Mouse (Mus musculus): Measurements from ENCODE around the gene Col16a1. TPM values are rescaled to one million over a fixed set of nuclear protein-coding genes. Genes with fewer than 3 reads are reported as not detected.

Col16a1 gene
- polyA plus RNA-seq, 1 experiment from 2014 or later: 3.1 TPM

DNA sequence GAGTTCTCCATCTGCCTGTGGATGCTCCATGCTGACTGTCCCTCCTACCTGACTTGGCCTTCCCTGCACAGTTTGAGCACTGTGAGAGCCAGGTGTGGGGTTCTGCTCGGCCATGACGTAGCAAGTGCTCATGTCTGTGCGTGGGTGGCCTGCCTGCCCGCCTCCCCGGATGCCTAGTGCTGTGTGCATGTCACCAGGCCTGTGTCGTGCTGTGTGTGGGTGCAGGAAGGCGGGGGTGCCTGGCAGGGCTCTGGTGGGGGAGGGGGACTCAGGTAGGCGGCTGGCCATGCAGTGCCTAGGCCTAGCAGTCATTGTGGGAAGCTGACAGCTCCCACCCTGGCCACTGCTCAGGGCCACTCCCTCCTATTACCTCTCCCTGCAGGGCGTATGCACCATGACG lies 34.5 kb upstream of the Col16a1 start:
- no peaks in the 10 kb centered on the region for H3K9me3 ChIP-seq (replicated peaks; ENCODE audit: control insufficient read depth, low read length)
- WGBS (ENCODE audit: insufficient replicate concordance): 46% methylated on average over 10 of the region's 10 CpGs
- H3K36me3 ChIP-seq (ENCODE audit: control insufficient read depth, insufficient read depth): no peaks in the 10 kb centered on the region
- peaks cover 7% of the 10 kb centered on the region; the same call in 1 of the 2 replicates for H3K27me3 ChIP-seq (ENCODE audit: control insufficient read depth, insufficient read depth, low read depth, low read length)
- H3K4me3 ChIP-seq (ENCODE audit: low read depth, low read length): no peak overlapping the region
- no peak overlapping the region for H3K4me2 ChIP-seq (ENCODE audit: low read depth, low read length)
- ATAC-seq (ENCODE audit: low read depth): no peak
- H3K27ac ChIP-seq (ENCODE audit: low read length): no peak overlapping the region
- no peak overlapping the region for H3K9ac ChIP-seq (ENCODE audit: low read depth, low read length)
- H3K4me1 ChIP-seq (ENCODE audit: control insufficient read depth, low read depth, low read length): no peaks in the 10 kb centered on the region

DNA sequence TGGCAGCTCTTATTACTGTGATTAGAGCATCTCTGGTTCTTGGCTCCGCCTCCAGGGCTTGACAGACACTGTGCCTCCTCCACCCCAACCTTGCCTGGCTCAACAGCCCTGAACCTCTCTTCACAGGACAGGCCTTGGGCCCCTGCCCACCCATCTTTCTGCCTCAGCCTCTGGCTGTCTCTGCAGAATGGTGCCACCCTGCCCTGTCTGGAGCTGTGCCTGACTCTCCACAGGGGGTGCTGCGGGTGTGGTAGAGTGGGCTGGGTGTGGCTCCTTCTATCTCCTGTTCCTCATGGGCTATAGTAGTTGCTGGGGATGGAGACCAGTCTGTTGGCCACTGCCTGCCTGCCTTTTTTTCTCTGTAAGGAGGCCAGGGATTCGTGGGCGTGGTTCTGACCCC lies 31.6 kb upstream of the Col16a1 start:
- Histone ChIP-seq H3K4me1 (ENCODE audit: control insufficient read depth, low read depth, low read length) (no peaks in the 10 kb centered on the region), H3K4me3 (ENCODE audit: low read depth, low read length) (no peak overlapping the region), H3K27ac (ENCODE audit: low read length) (no peak overlapping the region), H3K9ac (ENCODE audit: low read depth, low read length) (no peak overlapping the region), H3K4me2 (ENCODE audit: low read depth, low read length) (no peak overlapping the region), H3K36me3 (ENCODE audit: control insufficient read depth, insufficient read depth) (no peaks in the 10 kb centered on the region), H3K27me3 (ENCODE audit: control insufficient read depth, insufficient read depth, low read depth, low read length) (0 out of 2 replicates have a peak, but pooled peaks cover 4% of the 10 kb centered on the region), H3K9me3 (replicated peaks; ENCODE audit: control insufficient read depth, low read length) (no peaks in the 10 kb centered on the region)
- WGBS (ENCODE audit: insufficient replicate concordance): 57% methylated on average over 4 of the region's 4 CpGs
- ATAC-seq (ENCODE audit: low read depth): no peak

- no peak overlapping the region for H3K27ac ChIP-seq (ENCODE audit: low read length)
- H3K4me2 ChIP-seq (ENCODE audit: low read depth, low read length): no peak overlapping the region
- no peaks in the 10 kb centered on the region for H3K36me3 ChIP-seq (ENCODE audit: control insufficient read depth, insufficient read depth)
- no peaks in the 10 kb centered on the region for H3K4me1 ChIP-seq (ENCODE audit: control insufficient read depth, low read depth, low read length)
- no peak for ATAC-seq (ENCODE audit: low read depth)
- no peak overlapping the region for H3K4me3 ChIP-seq (ENCODE audit: low read depth, low read length)
- no peaks in the 10 kb centered on the region for H3K9me3 ChIP-seq (replicated peaks; ENCODE audit: control insufficient read depth, low read length)
- 44% methylated on average over 18 of the region's 18 CpGs for WGBS (ENCODE audit: insufficient replicate concordance)
- no peak overlapping the region for H3K9ac ChIP-seq (ENCODE audit: low read depth, low read length)
- H3K27me3 ChIP-seq (ENCODE audit: control insufficient read depth, insufficient read depth, low read depth, low read length): 0 out of 2 replicates have a peak, but pooled peaks cover 2% of the 10 kb centered on the region
Measured at GRCm38 (mm10) chr4:130017036-130017674, 30.5 kb upstream of the Col16a1 start.

DNA sequence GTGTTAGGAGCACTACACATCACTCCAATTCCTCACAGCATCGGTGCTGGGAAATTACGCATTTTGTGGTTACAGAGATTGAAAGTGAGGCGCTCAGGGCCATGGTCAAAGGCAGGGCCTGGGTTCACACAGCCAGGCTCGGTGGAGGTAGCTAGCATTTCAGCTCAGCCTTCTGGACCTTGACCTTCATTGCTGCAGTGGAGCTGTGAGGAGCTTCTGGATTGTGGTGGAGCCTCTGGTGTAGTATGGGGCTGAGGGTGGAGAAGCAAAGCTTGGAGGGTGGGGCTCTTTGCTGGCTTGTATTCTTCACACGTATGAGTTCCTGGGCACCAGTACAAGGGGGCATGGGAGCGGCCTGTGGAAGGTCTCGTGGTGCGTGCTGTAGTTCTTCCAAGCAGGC lies 24.7 kb upstream of the Col16a1 start:
- H3K36me3 ChIP-seq (ENCODE audit: control insufficient read depth, insufficient read depth): no peaks in the 10 kb centered on the region
- H3K9ac ChIP-seq (ENCODE audit: low read depth, low read length): no peak overlapping the region
- ATAC-seq (ENCODE audit: low read depth): no peak
- H3K4me1 ChIP-seq (ENCODE audit: control insufficient read depth, low read depth, low read length): no peaks in the 10 kb centered on the region
- no peak overlapping the region for H3K4me2 ChIP-seq (ENCODE audit: low read depth, low read length)
- H3K27me3 ChIP-seq (ENCODE audit: control insufficient read depth, insufficient read depth, low read depth, low read length): no peaks in the 10 kb centered on the region
- H3K27ac ChIP-seq (ENCODE audit: low read length): no peak overlapping the region
- 53% methylated on average over 8 of the region's 8 CpGs for WGBS (ENCODE audit: insufficient replicate concordance)
- no peak overlapping the region for H3K4me3 ChIP-seq (ENCODE audit: low read depth, low read length)
- no peaks in the 10 kb centered on the region for H3K9me3 ChIP-seq (replicated peaks; ENCODE audit: control insufficient read depth, low read length)

- Histone ChIP-seq H3K27me3 (ENCODE audit: control insufficient read depth, insufficient read depth, low read depth, low read length) (no peaks in the 10 kb centered on the region), H3K4me1 (ENCODE audit: control insufficient read depth, low read depth, low read length) (no peaks in the 10 kb centered on the region), H3K9me3 (replicated peaks; ENCODE audit: control insufficient read depth, low read length) (no peaks in the 10 kb centered on the region), H3K4me2 (ENCODE audit: low read depth, low read length) (no peak overlapping the region), H3K27ac (ENCODE audit: low read length) (no peak overlapping the region), H3K9ac (ENCODE audit: low read depth, low read length) (no peak overlapping the region), H3K36me3 (ENCODE audit: control insufficient read depth, insufficient read depth) (no peaks in the 10 kb centered on the region), H3K4me3 (ENCODE audit: low read depth, low read length) (no peak overlapping the region)
- WGBS (ENCODE audit: insufficient replicate concordance): 54% methylated on average over 10 of the region's 10 CpGs
- no peak for ATAC-seq (ENCODE audit: low read depth)
Measured at GRCm38 (mm10) chr4:130023511-130024231, 24.0 kb upstream of the Col16a1 start.

DNA sequence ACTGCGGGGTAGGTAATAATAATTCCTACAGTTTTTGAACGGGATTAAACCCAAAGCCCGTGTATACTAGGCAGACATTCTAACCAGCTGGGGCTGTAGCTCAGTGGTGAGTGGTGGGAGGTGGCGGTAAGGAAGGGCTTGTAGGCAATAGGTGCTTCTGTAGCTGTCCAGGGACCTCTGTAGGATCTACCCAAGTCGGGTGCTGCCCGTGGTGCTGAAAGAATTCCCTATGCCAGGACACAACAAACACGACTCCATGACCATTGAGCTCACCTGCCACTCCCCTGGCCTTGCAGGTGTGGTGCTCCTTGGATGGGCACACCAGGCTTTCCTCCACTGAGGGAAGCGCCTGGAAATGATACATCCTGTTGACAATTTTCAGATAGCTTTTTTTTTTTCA lies 22.1 kb upstream of the Col16a1 start:
- Histone ChIP-seq H3K9me3 (replicated peaks; ENCODE audit: control insufficient read depth, low read length) (no peaks in the 10 kb centered on the region), H3K27me3 (ENCODE audit: control insufficient read depth, insufficient read depth, low read depth, low read length) (no peaks in the 10 kb centered on the region), H3K4me2 (ENCODE audit: low read depth, low read length) (no peak overlapping the region), H3K27ac (ENCODE audit: low read length) (no peak overlapping the region), H3K9ac (ENCODE audit: low read depth, low read length) (no peak overlapping the region), H3K4me1 (ENCODE audit: control insufficient read depth, low read depth, low read length) (no peaks in the 10 kb centered on the region), H3K4me3 (ENCODE audit: low read depth, low read length) (no peak overlapping the region), H3K36me3 (ENCODE audit: control insufficient read depth, insufficient read depth) (no peaks in the 10 kb centered on the region)
- 26% methylated on average over 8 of the region's 8 CpGs for WGBS (ENCODE audit: insufficient replicate concordance)
- no peak for ATAC-seq (ENCODE audit: low read depth)

DNA sequence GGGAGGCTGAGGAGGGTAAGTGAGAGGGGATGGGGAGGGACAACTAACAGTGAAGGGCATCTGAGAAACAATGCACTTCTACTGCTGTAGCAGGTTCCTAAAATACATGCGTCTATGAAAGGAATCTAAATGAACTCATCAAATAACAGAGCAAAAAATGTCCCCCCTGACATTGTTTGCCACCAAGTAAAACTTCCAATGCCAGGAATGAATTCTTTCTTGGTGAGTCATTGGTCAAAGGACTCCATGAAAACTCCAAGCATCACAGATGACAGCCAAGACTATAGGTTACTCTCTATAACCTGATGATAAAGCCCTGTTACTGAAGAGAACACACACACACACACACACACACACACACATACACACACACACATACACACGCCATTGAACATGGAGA lies 16.5 kb upstream of the Col16a1 start:
- Histone ChIP-seq H3K9me3 (replicated peaks; ENCODE audit: control insufficient read depth, low read length) (no peaks in the 10 kb centered on the region), H3K9ac (ENCODE audit: low read depth, low read length) (no peak overlapping the region), H3K4me1 (ENCODE audit: control insufficient read depth, low read depth, low read length) (no peaks in the 10 kb centered on the region), H3K4me2 (ENCODE audit: low read depth, low read length) (no peak overlapping the region), H3K36me3 (ENCODE audit: control insufficient read depth, insufficient read depth) (no peaks in the 10 kb centered on the region), H3K27me3 (ENCODE audit: control insufficient read depth, insufficient read depth, low read depth, low read length) (peaks cover 8% of the 10 kb centered on the region), H3K4me3 (ENCODE audit: low read depth, low read length) (no peak overlapping the region), H3K27ac (ENCODE audit: low read length) (no peak overlapping the region)
- WGBS (ENCODE audit: insufficient replicate concordance): 45% methylated on average over 2 of the region's 2 CpGs
- no peak for ATAC-seq (ENCODE audit: low read depth)

DNA sequence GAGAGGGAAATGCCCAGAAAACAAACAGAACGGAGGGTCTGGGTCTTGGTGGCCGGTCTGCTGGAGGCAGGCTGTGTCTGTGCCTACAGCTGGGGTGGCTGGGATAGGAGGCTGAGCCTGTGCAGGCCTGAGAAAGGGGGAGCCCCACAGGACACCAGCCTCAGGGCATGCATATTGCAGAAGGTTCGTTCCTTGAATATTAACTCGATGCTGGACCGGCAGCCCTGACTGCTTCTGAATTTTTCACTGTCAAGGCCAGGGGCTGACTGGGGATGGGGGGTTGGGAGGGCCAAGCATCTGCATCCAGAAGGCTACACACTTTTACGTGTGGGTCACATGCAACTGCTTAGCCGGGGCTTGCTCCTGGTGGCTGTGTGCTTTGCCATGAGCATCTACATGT lies 14.1 kb upstream of the Col16a1 start:
- ATAC-seq (ENCODE audit: low read depth): no peak
- 63% methylated on average over 7 of the region's 7 CpGs for WGBS (ENCODE audit: insufficient replicate concordance)
- peaks cover 8% of the 10 kb centered on the region for H3K27me3 ChIP-seq (ENCODE audit: control insufficient read depth, insufficient read depth, low read depth, low read length)

GRCm38 (mm10) chr4:130036112-130036511 lies 11.5 kb upstream of the Col16a1 start:
- H3K4me2 ChIP-seq (ENCODE audit: low read depth, low read length): no peak overlapping the region
- no peak overlapping the region for H3K4me3 ChIP-seq (ENCODE audit: low read depth, low read length)
- H3K27ac ChIP-seq (ENCODE audit: low read length): no peak overlapping the region
- 9% methylated on average over 8 of the region's 8 CpGs for WGBS (ENCODE audit: insufficient replicate concordance)
- H3K36me3 ChIP-seq (ENCODE audit: control insufficient read depth, insufficient read depth): no peaks in the 10 kb centered on the region
- ATAC-seq (ENCODE audit: low read depth): no peak
- H3K9ac ChIP-seq (ENCODE audit: low read depth, low read length): no peak overlapping the region
- H3K9me3 ChIP-seq (replicated peaks; ENCODE audit: control insufficient read depth, low read length): no peaks in the 10 kb centered on the region
- peaks cover 8% of the 10 kb centered on the region for H3K27me3 ChIP-seq (ENCODE audit: control insufficient read depth, insufficient read depth, low read depth, low read length)
- no peaks in the 10 kb centered on the region for H3K4me1 ChIP-seq (ENCODE audit: control insufficient read depth, low read depth, low read length)

More for the DNA sequence above, 14.1 kb upstream of the Col16a1 start:
- no peaks in the 10 kb centered on the region for H3K4me1 ChIP-seq (ENCODE audit: control insufficient read depth, low read depth, low read length)
- H3K4me3 ChIP-seq (ENCODE audit: low read depth, low read length): no peak overlapping the region
- no peaks in the 10 kb centered on the region for H3K9me3 ChIP-seq (replicated peaks; ENCODE audit: control insufficient read depth, low read length)
- no peaks in the 10 kb centered on the region for H3K36me3 ChIP-seq (ENCODE audit: control insufficient read depth, insufficient read depth)
- H3K9ac ChIP-seq (ENCODE audit: low read depth, low read length): no peak overlapping the region
- H3K27ac ChIP-seq (ENCODE audit: low read length): no peak overlapping the region
- no peak overlapping the region for H3K4me2 ChIP-seq (ENCODE audit: low read depth, low read length)
